In genomic region chr5:18360956-18361355, GRCm38 (mm10) we compare ENCODE assay signal across 8 mouse cellular contexts. TPM values are rescaled to one million over a fixed set of nuclear protein-coding genes. Genes with fewer than 3 reads are reported as not detected.
A peak's percentile ranks its signal among the peaks of the same experiment; 100 is the strongest.
DNase-seq lines count a peak whose midpoint lies in the region; ATAC-seq and TF ChIP-seq lines count a peak whose summit lies in the region.

No protein-coding gene starts in this region.

- ATAC-seq in forebrain, embryonic 14.5 days: no peak
- no peak for ATAC-seq in liver, embryonic 13.5 days (ENCODE audit: low read depth)
- ATAC-seq in frontal cortex, adult (ENCODE audit: low TSS enrichment): no peak

- no peak for TF ChIP-seq CTCF in E14TG2a.4 (conservative IDR thresholded peaks at IDR 0.05; ENCODE audit: low read length)

- peak overlapping the region; percentile 90; the same call in 1 of the 2 replicates for H3K9ac ChIP-seq in forebrain, embryonic 14.5 days (ENCODE audit: low read length)
- H3K9ac ChIP-seq in liver, embryonic 13.5 days: no peak overlapping the region

- no peak overlapping the region for H3K27ac ChIP-seq in forebrain, embryonic 14.5 days (ENCODE audit: low read depth, low read length)
- H3K27ac ChIP-seq in liver, embryonic 13.5 days: no peak overlapping the region

- H3K4me2 ChIP-seq in forebrain, embryonic 14.5 days (ENCODE audit: low read length): peak overlapping the region; percentile 92
- peak overlapping the region; percentile 74 for H3K4me2 ChIP-seq in liver, embryonic 13.5 days

- H3K4me3 ChIP-seq in E14TG2a.4 (replicated peaks; ENCODE audit: low read length): peak overlapping the region; percentile 89
- peak overlapping the region; percentile 79 for H3K4me3 ChIP-seq in forebrain, embryonic 14.5 days (ENCODE audit: low read depth, low read length)
- peak overlapping the region; percentile 58 for H3K4me3 ChIP-seq in liver, embryonic 13.5 days (replicated peaks)

- peak; percentile 9 for DNase-seq in embryo, embryonic 10 days (ENCODE audit: low spot score)
- DNase-seq in embryo, embryonic 11 days: no peak
- DNase-seq in forebrain, embryonic 14.5 days (ENCODE audit: low spot score): no peak
- DNase-seq in liver, embryonic 13.5 days: no peak
- DNase-seq in urinary bladder, adult 2 months (ENCODE audit: low spot score): no peak
- DNase-seq in testis, postnatal 14 days (ENCODE audit: low spot score): no peak

- peaks cover 49% of the 10 kb centered on the region for H3K27me3 ChIP-seq in E14TG2a.4 (ENCODE audit: insufficient read depth, low read length)
- H3K27me3 ChIP-seq in forebrain, embryonic 14.5 days (replicated peaks; ENCODE audit: control insufficient read depth, insufficient read depth, low read length): no peaks in the 10 kb centered on the region
- peaks cover 38% of the 10 kb centered on the region for H3K27me3 ChIP-seq in liver, embryonic 13.5 days

- WGBS in forebrain, embryonic 14.5 days: 20% methylated on average over 6 of the region's 6 CpGs
- WGBS in liver, embryonic 13.5 days (ENCODE audit: insufficient replicate concordance): 26% methylated on average over 6 of the region's 6 CpGs

- H3K9me3 ChIP-seq in E14TG2a.4 (ENCODE audit: low read length): no peaks in the 10 kb centered on the region
- H3K9me3 ChIP-seq in forebrain, embryonic 14.5 days (replicated peaks; ENCODE audit: control insufficient read depth, low read length): no peaks in the 10 kb centered on the region
- H3K9me3 ChIP-seq in liver, embryonic 13.5 days (replicated peaks): no peaks in the 10 kb centered on the region

- peaks cover 16% of the 10 kb centered on the region for H3K4me1 ChIP-seq in E14TG2a.4 (replicated peaks; ENCODE audit: low read depth, low read length)
- peaks cover 8% of the 10 kb centered on the region for H3K4me1 ChIP-seq in forebrain, embryonic 14.5 days (ENCODE audit: control insufficient read depth, insufficient read depth, low read length)
- no peaks in the 10 kb centered on the region; the same call in 1 of the 2 replicates for H3K4me1 ChIP-seq in liver, embryonic 13.5 days (replicated peaks)

- no peaks in the 10 kb centered on the region for H3K36me3 ChIP-seq in E14TG2a.4 (ENCODE audit: insufficient read depth, low read length)
- H3K36me3 ChIP-seq in forebrain, embryonic 14.5 days (ENCODE audit: control insufficient read depth, insufficient read depth, low read length): no peaks in the 10 kb centered on the region
- no peaks in the 10 kb centered on the region for H3K36me3 ChIP-seq in liver, embryonic 13.5 days

RNA-seq across cellular contexts. Expression of gene Gnai1, which starts 0.8 kb away (rescaled TPM):
- polyA plus RNA-seq in forebrain, embryonic 14.5 days (2014; fragmentation: Nextera tagmentation; extraction: Ambion mirVana): 45.0 and 59.1 TPM in 2 replicates
- 2.2 and 2.4 TPM in 2 replicates for polyA plus RNA-seq in liver, embryonic 13.5 days (2015; fragmentation: Nextera tagmentation; extraction: Ambion mirVana)
- polyA plus RNA-seq in urinary bladder, adult 2 months (2012; rRNA removed): 46.6 and 55.5 TPM in 2 replicates

Comparison
In these comparisons a context has a peak if more than half of its experiments do, and no peak if none do; other contexts are left out.
1. RNA of gene Gnai1, which starts 0.8 kb away (polyA plus RNA-seq): 46.6 to 55.5 TPM in urinary bladder, adult 2 months and 45.0 to 59.1 TPM in forebrain, embryonic 14.5 days; 2.2 to 2.4 TPM in liver, embryonic 13.5 days; every median in the first group is over 10 times any median in the second.
2. Peak in every context shown above with its lines, with median percentiles within 50 percentile points of each other: H3K4me3 ChIP-seq.